Mouse (Mus musculus): ENCODE results near the gene Catsperd. TPM values are rescaled to one million over a fixed set of nuclear protein-coding genes. Genes with fewer than 3 reads are reported as not detected.
"Not testable (repeated sequence)": the region's sequence is repeated elsewhere in the genome, so short reads cannot be mapped to it uniquely, and the experiment has no call there.

Gene Catsperd
- polyA plus RNA-seq, 1 experiment: 1.2 TPM

- Histone ChIP-seq H3K4me3 (replicated peaks; ENCODE audit: insufficient read depth, low read depth, low read length) (peak within 1 kb of the TSS; percentile 65), H3K27me3 (ENCODE audit: control insufficient read depth, insufficient read depth, low read length) (no peaks in the 10 kb centered on the region), H3K4me1 (ENCODE audit: control insufficient read depth, insufficient read depth, low read length) (no peaks in the 10 kb centered on the region), H3K27ac (ENCODE audit: insufficient read depth, low read length) (no peak within 1 kb of the TSS)
- TF ChIP-seq POLR2A (IDR thresholded peaks at IDR 0.05; ENCODE audit: borderline replicate concordance, insufficient read depth, low read length): peak; percentile 96
- TF ChIP-seq CTCF (IDR thresholded peaks at IDR 0.05; ENCODE audit: borderline replicate concordance, insufficient read depth, low read depth, low read length): no peak
- DNase-seq: peak; percentile 97 to 98
- under 1% methylated on average over 51 of the region's 51 CpGs for WGBS
Measured at GRCm38 (mm10) chr17:56626754-56627470, 1.0 kb upstream of the Catsperd start, which contains the start of gene Lonp1. Gene Lonp1 (minus strand): TSS chr17:56626887.

GRCm38 (mm10) chr17:56629800-56630781 lies 2.1 kb downstream of the Catsperd start:
- 78% methylated on average over 27 of the region's 27 CpGs for WGBS
- not testable (repeated sequence) for H3K4me3 ChIP-seq (replicated peaks; ENCODE audit: insufficient read depth, low read depth, low read length); H3K27ac ChIP-seq (ENCODE audit: insufficient read depth, low read length); DNase-seq; H3K27me3 ChIP-seq (ENCODE audit: control insufficient read depth, insufficient read depth, low read length); H3K4me1 ChIP-seq (ENCODE audit: control insufficient read depth, insufficient read depth, low read length)

GRCm38 (mm10) chr17:56631807-56632206 lies 3.9 kb downstream of the Catsperd start:
- Histone ChIP-seq H3K27me3 (ENCODE audit: control insufficient read depth, insufficient read depth, low read length) (no peaks in the 10 kb centered on the region; the same call in 1 of the 2 replicates), H3K4me3 (replicated peaks; ENCODE audit: insufficient read depth, low read depth, low read length) (no peak overlapping the region), H3K4me1 (ENCODE audit: control insufficient read depth, insufficient read depth, low read length) (no peaks in the 10 kb centered on the region), H3K27ac (ENCODE audit: insufficient read depth, low read length) (no peak overlapping the region)
- TF ChIP-seq POLR2A (IDR thresholded peaks at IDR 0.05; ENCODE audit: borderline replicate concordance, insufficient read depth, low read length): no peak
- WGBS: 44% methylated on average over 4 of the region's 4 CpGs
- DNase-seq: no peak

DNA sequence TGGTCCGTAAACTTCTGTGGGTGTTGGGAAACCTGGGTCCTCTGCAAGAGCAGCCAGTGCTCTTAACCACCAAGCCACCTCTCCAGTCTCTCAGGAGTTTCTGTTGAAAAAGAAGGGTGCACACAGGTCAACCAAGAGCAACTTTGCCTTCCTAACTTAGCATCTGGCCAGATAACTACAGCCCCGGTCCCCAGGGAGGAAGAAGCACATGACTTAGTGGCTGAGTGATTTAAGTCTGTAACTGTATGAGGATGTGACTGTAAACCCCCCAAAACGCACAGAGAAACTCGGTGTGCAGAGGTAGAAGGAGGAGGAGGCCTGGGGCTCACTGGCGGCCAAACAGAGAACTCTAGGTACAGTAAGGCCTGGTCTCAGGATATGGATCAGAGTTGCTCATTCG lies 6.1 kb downstream of the Catsperd start:
- Histone ChIP-seq H3K27me3 (ENCODE audit: control insufficient read depth, insufficient read depth, low read length) (no peaks in the 10 kb centered on the region; the same call in 1 of the 2 replicates), H3K27ac (ENCODE audit: insufficient read depth, low read length) (no peak overlapping the region), H3K4me3 (replicated peaks; ENCODE audit: insufficient read depth, low read depth, low read length) (no peak overlapping the region), H3K4me1 (ENCODE audit: control insufficient read depth, insufficient read depth, low read length) (no peaks in the 10 kb centered on the region)
- no peak for DNase-seq
- TF ChIP-seq CTCF (IDR thresholded peaks at IDR 0.05; ENCODE audit: borderline replicate concordance, insufficient read depth, low read depth, low read length) (no peak), POLR2A (IDR thresholded peaks at IDR 0.05; ENCODE audit: borderline replicate concordance, insufficient read depth, low read length) (no peak)
- WGBS: 74% methylated on average over 6 of the region's 6 CpGs

DNA sequence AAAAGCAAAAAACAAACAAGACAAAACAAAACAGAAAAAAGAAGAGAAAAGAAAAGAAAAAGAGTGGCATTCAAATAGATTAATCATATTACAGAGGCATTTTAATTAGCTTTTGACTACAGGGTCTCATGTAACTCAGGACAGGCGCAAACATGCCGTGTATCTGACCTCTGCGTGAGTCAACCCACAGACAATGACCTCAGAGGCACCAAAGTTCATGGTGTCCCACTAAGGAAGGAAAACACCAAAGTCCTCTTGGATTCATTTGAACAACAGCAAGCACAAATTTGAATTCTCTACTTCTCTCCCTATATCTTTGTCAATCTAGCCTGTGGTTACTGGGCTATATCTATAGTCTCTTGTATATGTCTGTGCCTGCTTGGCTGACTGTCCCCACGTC lies 15.3 kb downstream of the Catsperd start:
- WGBS: 82% methylated on average over 4 of the region's 4 CpGs
- DNase-seq: no peak
- no peaks in the 10 kb centered on the region for H3K4me1 ChIP-seq (ENCODE audit: control insufficient read depth, insufficient read depth, low read length)
- no peak overlapping the region for H3K4me3 ChIP-seq (replicated peaks; ENCODE audit: insufficient read depth, low read depth, low read length)
- H3K27ac ChIP-seq (ENCODE audit: insufficient read depth, low read length): no peak overlapping the region
- no peaks in the 10 kb centered on the region; the same call in 1 of the 2 replicates for H3K27me3 ChIP-seq (ENCODE audit: control insufficient read depth, insufficient read depth, low read length)
- TF ChIP-seq POLR2A (IDR thresholded peaks at IDR 0.05; ENCODE audit: borderline replicate concordance, insufficient read depth, low read length): no peak
- TF ChIP-seq CTCF (IDR thresholded peaks at IDR 0.05; ENCODE audit: borderline replicate concordance, insufficient read depth, low read depth, low read length): no peak

- no peak overlapping the region for H3K27ac ChIP-seq (ENCODE audit: insufficient read depth, low read length)
- no peaks in the 10 kb centered on the region for H3K4me1 ChIP-seq (ENCODE audit: control insufficient read depth, insufficient read depth, low read length)
- TF ChIP-seq CTCF (IDR thresholded peaks at IDR 0.05; ENCODE audit: borderline replicate concordance, insufficient read depth, low read depth, low read length): no peak
- no peak for TF ChIP-seq POLR2A (IDR thresholded peaks at IDR 0.05; ENCODE audit: borderline replicate concordance, insufficient read depth, low read length)
- 62% methylated on average over 12 of the region's 13 CpGs for WGBS
- DNase-seq: no peak
- H3K27me3 ChIP-seq (ENCODE audit: control insufficient read depth, insufficient read depth, low read length): no peaks in the 10 kb centered on the region
- H3K4me3 ChIP-seq (replicated peaks; ENCODE audit: insufficient read depth, low read depth, low read length): no peak overlapping the region
Measured at GRCm38 (mm10) chr17:56647546-56647945, 19.6 kb downstream of the Catsperd start.

DNA sequence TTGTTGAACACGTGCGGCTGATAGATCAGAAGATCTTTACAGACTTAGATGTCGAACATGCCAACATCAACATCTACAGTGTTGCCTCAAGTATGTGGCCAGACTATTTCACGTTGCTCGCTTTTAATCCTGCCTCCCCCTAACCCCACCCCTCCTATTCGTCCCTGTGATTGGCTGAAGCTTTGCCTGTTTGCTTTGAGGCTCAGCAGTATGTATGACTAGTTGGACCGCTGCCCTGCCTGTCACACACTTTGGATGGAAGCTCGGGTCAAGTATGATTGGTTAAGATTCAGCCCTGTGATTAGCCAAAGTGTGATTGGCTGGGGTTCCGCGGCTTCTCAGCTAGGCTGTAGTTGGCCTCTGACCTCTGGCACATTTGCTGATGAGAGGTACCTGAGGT lies 23.9 kb downstream of the Catsperd start:
- Histone ChIP-seq H3K4me1 (ENCODE audit: control insufficient read depth, insufficient read depth, low read length) (no peaks in the 10 kb centered on the region), H3K4me3 (replicated peaks; ENCODE audit: insufficient read depth, low read depth, low read length) (no peak overlapping the region), H3K27ac (ENCODE audit: insufficient read depth, low read length) (no peak overlapping the region), H3K27me3 (ENCODE audit: control insufficient read depth, insufficient read depth, low read length) (no peaks in the 10 kb centered on the region)
- TF ChIP-seq POLR2A (IDR thresholded peaks at IDR 0.05; ENCODE audit: borderline replicate concordance, insufficient read depth, low read length) (no peak), CTCF (IDR thresholded peaks at IDR 0.05; ENCODE audit: borderline replicate concordance, insufficient read depth, low read depth, low read length) (no peak)
- WGBS: 28% methylated on average over 10 of the region's 10 CpGs
- DNase-seq: no peak

GRCm38 (mm10) chr17:56654771-56655170 lies 26.8 kb downstream of the Catsperd start:
- DNase-seq: no peak
- Histone ChIP-seq H3K4me3 (replicated peaks; ENCODE audit: insufficient read depth, low read depth, low read length) (no peak overlapping the region), H3K27ac (ENCODE audit: insufficient read depth, low read length) (no peak overlapping the region), H3K27me3 (ENCODE audit: control insufficient read depth, insufficient read depth, low read length) (no peaks in the 10 kb centered on the region), H3K4me1 (ENCODE audit: control insufficient read depth, insufficient read depth, low read length) (no peaks in the 10 kb centered on the region)
- TF ChIP-seq POLR2A (IDR thresholded peaks at IDR 0.05; ENCODE audit: borderline replicate concordance, insufficient read depth, low read length) (no peak), CTCF (IDR thresholded peaks at IDR 0.05; ENCODE audit: borderline replicate concordance, insufficient read depth, low read depth, low read length) (no peak)
- 77% methylated on average over 2 of the region's 2 CpGs for WGBS

Measured in cerebellum, adult 2 months (tissue).